Comparison of ENCODE assay signal across 8 mouse cellular contexts in genomic region chr10:94514091-94514505, GRCm38 (mm10).
DNase-seq lines count a peak whose midpoint lies in the region; ATAC-seq and TF ChIP-seq lines count a peak whose summit lies in the region.

No protein-coding gene starts in this region.

- TF ChIP-seq POLR2A in lung, adult 2 months (IDR thresholded peaks at IDR 0.05; ENCODE audit: borderline replicate concordance, extremely low read depth, low read depth, low read length) = no peak

- H3K9me3 ChIP-seq in embryonic facial prominence, embryonic 12.5 days = no peaks in the 10 kb centered on the region
- no peaks in the 10 kb centered on the region for H3K9me3 ChIP-seq in intestine, embryonic 14.5 days (ENCODE audit: control insufficient read depth, low read length)
- no peaks in the 10 kb centered on the region for H3K9me3 ChIP-seq in neural tube, embryonic 14.5 days (ENCODE audit: control insufficient read depth, low read length)

- H3K36me3 ChIP-seq in embryonic facial prominence, embryonic 12.5 days = no peaks in the 10 kb centered on the region
- H3K36me3 ChIP-seq in intestine, embryonic 14.5 days (ENCODE audit: control insufficient read depth, insufficient read depth, low read length) = no peaks in the 10 kb centered on the region
- no peaks in the 10 kb centered on the region for H3K36me3 ChIP-seq in neural tube, embryonic 14.5 days (ENCODE audit: control insufficient read depth, insufficient read depth, low read length)

- no peak for ATAC-seq in embryonic facial prominence, embryonic 12.5 days (ENCODE audit: insufficient number of reproducible peaks, insufficient read depth, low FRiP score, low TSS enrichment)
- ATAC-seq in intestine, embryonic 14.5 days (replicated peaks; ENCODE audit: low FRiP score, low TSS enrichment, low read depth) = peak; percentile 14; the same call in 1 of the 2 replicates
- ATAC-seq in neural tube, embryonic 14.5 days (ENCODE audit: low read depth) = 0 out of 2 replicates have a peak, but pooled peaks have one; percentile 6

- peaks cover 35% of the 10 kb centered on the region for H3K27me3 ChIP-seq in embryonic facial prominence, embryonic 12.5 days
- H3K27me3 ChIP-seq in intestine, embryonic 14.5 days (replicated peaks; ENCODE audit: control insufficient read depth, insufficient read depth, low read length) = peaks cover 16% of the 10 kb centered on the region; the same call in 1 of the 2 replicates
- H3K27me3 ChIP-seq in neural tube, embryonic 14.5 days (ENCODE audit: control insufficient read depth, insufficient read depth, low read length) = no peaks in the 10 kb centered on the region

- 0 out of 2 replicates have a peak overlapping the region, but pooled peaks have one; percentile 77 for H3K9ac ChIP-seq in embryonic facial prominence, embryonic 12.5 days
- peak overlapping the region; percentile 65; the same call in 1 of the 2 replicates for H3K9ac ChIP-seq in intestine, embryonic 14.5 days (ENCODE audit: low read length)
- 0 out of 2 replicates have a peak overlapping the region, but pooled peaks have one; percentile 79 for H3K9ac ChIP-seq in neural tube, embryonic 14.5 days (replicated peaks; ENCODE audit: low read depth, low read length)

- intact Hi-C loops in gastrocnemius, postnatal 14 days (cut with DNase I; ENCODE audit: low total_unique reads) = loop anchor here (10.0 kb wide), 1 partner anchor 49 kb away; no protein-coding TSS in a partner anchor

- 4% methylated on average over 12 of the region's 12 CpGs for WGBS in lung, adult 2 months
- 2% methylated on average over 12 of the region's 12 CpGs for WGBS in embryonic facial prominence, embryonic 12.5 days
- 4% methylated on average over 12 of the region's 12 CpGs for WGBS in intestine, embryonic 14.5 days
- under 1% methylated on average over 12 of the region's 12 CpGs for WGBS in neural tube, embryonic 14.5 days

- peaks cover 6% of the 10 kb centered on the region; the same call in 1 of the 2 replicates for H3K4me1 ChIP-seq in lung, adult 2 months (ENCODE audit: control insufficient read depth, insufficient read depth, low read length)
- H3K4me1 ChIP-seq in embryonic facial prominence, embryonic 12.5 days = peaks cover 9% of the 10 kb centered on the region; the same call in 1 of the 2 replicates
- peaks cover 8% of the 10 kb centered on the region for H3K4me1 ChIP-seq in intestine, embryonic 14.5 days (replicated peaks; ENCODE audit: control insufficient read depth, insufficient read depth, low read length)
- H3K4me1 ChIP-seq in neural tube, embryonic 14.5 days (ENCODE audit: control insufficient read depth, insufficient read depth, low read length) = peaks cover 9% of the 10 kb centered on the region; the same call in 1 of the 2 replicates

- DNase-seq in lung, adult 2 months = no peak
- DNase-seq in lung, postnatal 14 days = no peak
- DNase-seq in intestine, embryonic 14.5 days (ENCODE audit: low spot score) = no peak
- no peak for DNase-seq in gastrocnemius, postnatal 14 days
- DNase-seq in gastrocnemius, adult 8-10 months (ENCODE audit: low spot score in 2 of 2) = no peak
- DNase-seq in adipocyte (ENCODE audit: low spot score) = no peak

- H3K4me2 ChIP-seq in embryonic facial prominence, embryonic 12.5 days (replicated peaks) = peak overlapping the region; percentile 94
- H3K4me2 ChIP-seq in intestine, embryonic 14.5 days (ENCODE audit: low read length) = peak overlapping the region; percentile 89
- peak overlapping the region; percentile 93 for H3K4me2 ChIP-seq in neural tube, embryonic 14.5 days (ENCODE audit: low read depth, low read length)

- peak overlapping the region; percentile 60 for H3K4me3 ChIP-seq in lung, adult 2 months (replicated peaks; ENCODE audit: extremely low read depth, low read depth, low read length)
- peak overlapping the region; percentile 71 for H3K4me3 ChIP-seq in embryonic facial prominence, embryonic 12.5 days
- peak overlapping the region; percentile 71 for H3K4me3 ChIP-seq in intestine, embryonic 14.5 days (ENCODE audit: low read depth, low read length)
- peak overlapping the region; percentile 76 for H3K4me3 ChIP-seq in neural tube, embryonic 14.5 days (ENCODE audit: low read depth, low read length)

- TF ChIP-seq CTCF in lung, adult 2 months (IDR thresholded peaks at IDR 0.05; ENCODE audit: insufficient read depth, low read length) = no peak

- no peak overlapping the region for H3K27ac ChIP-seq in embryonic facial prominence, embryonic 12.5 days
- H3K27ac ChIP-seq in intestine, embryonic 14.5 days (ENCODE audit: low read depth) = no peak overlapping the region
- no peak overlapping the region for H3K27ac ChIP-seq in neural tube, embryonic 14.5 days (ENCODE audit: low read depth, low read length)
